Mouse (Mus musculus) embryonic fibroblast, embryonic 13.5 days (primary cell): Measurements from ENCODE around the gene Vmo1.

ENCODE experiments used
- CTCF ChIP-seq: IDR thresholded peaks from 2 replicates; pipeline ENCODE4 v1.5.1; 2011; ENCODE audit warnings: mild to moderate bottlenecking, control low read depth, low read length, moderate library complexity, borderline replicate concordance; ENCODE audit not compliant: insufficient read depth
- POLR2A ChIP-seq: IDR thresholded peaks from 2 replicates; pipeline ENCODE4 v1.6.1; 2011; ENCODE audit warnings: low read depth, mild to moderate bottlenecking, control low read depth, low read length, moderate library complexity

- TF ChIP-seq CTCF (no peak), POLR2A (0 out of 2 replicates have a peak, but pooled peaks have one; percentile 5)
These were observed 14.2 kb upstream of the Vmo1 start for GRCm38 (mm10) chr11:70528610-70529009.
